Mouse (Mus musculus) limb, embryonic 10.5 days (tissue): ENCODE results near the gene 1700001C02Rik. TPM values are rescaled to one million over a fixed set of nuclear protein-coding genes. Genes with fewer than 3 reads are reported as not detected.

Source experiments
- DNase-seq: peaks from one replicate; pipeline ENCODE4 v3.0.0-alpha.2; 2017; ENCODE audit warnings: low spot score
- H3K27ac ChIP-seq: fragments of 300-500 bp; sonication (generic); 2 replicates; pipeline ENCODE4 v1.5.1; 2016; ENCODE audit warnings: mild to moderate bottlenecking
- H3K27me3 ChIP-seq: fragments of 300-500 bp; sonication (generic); 2 replicates; pipeline ENCODE4 v1.6.1; 2016; ENCODE audit warnings: low read depth, mild to moderate bottlenecking; ENCODE audit not compliant: poor library complexity, severe bottlenecking
- H3K36me3 ChIP-seq: fragments of 300-500 bp; sonication (generic); 2 replicates; pipeline ENCODE4 v1.6.1; 2016; ENCODE audit warnings: mild to moderate bottlenecking, moderate library complexity
- H3K4me1 ChIP-seq: fragments of 300-500 bp; sonication (generic); 2 replicates; pipeline ENCODE4 v1.6.1; 2016
- H3K4me3 ChIP-seq: fragments of 300-500 bp; sonication (generic); 2 replicates; pipeline ENCODE4 v1.5.1; 2016; ENCODE audit warnings: mild to moderate bottlenecking, moderate library complexity
- H3K9me3 ChIP-seq: fragments of 300-500 bp; sonication (generic); replicated peaks from 2 replicates; pipeline ENCODE4 v1.6.1; 2016; ENCODE audit warnings: mild to moderate bottlenecking
- WGBS: fragments of 180-500 bp; shearing (Covaris S2); methylation state at CpG from one replicate; pipeline ENCODE4 v1.1.7; 2016; 5-methylcytosine and 5-hydroxymethylcytosine counted together
- polyA plus RNA-seq: library from polyadenylated mRNA; unstranded; fragments of >200 nt; fragmentation: Nextera tagmentation; extraction: Ambion mirVana; gene quantifications from 2 replicates; pipeline ENCODE4 v1.2.1, GENCODE M21; 2016

The 1700001C02Rik gene
- polyA plus RNA-seq, 1 experiment from 2014 or later = not detected

- no peaks in the 10 kb centered on the region for H3K9me3 ChIP-seq
- 52% methylated on average over 6 of the region's 6 CpGs for WGBS
- H3K27ac ChIP-seq = 0 out of 2 replicates have a peak overlapping the region, but pooled peaks have one; percentile 14
- H3K27me3 ChIP-seq = peaks cover 27% of the 10 kb centered on the region
- H3K36me3 ChIP-seq = no peaks in the 10 kb centered on the region
- DNase-seq = no peak
- peaks cover 14% of the 10 kb centered on the region for H3K4me1 ChIP-seq
- no peak overlapping the region for H3K4me3 ChIP-seq
Measured at GRCm38 (mm10) chr5:30470454-30470853, 4.6 kb downstream of the 1700001C02Rik start.

- peaks cover 8% of the 10 kb centered on the region; the same call in 1 of the 2 replicates for H3K4me1 ChIP-seq
- WGBS = 73% methylated on average over 5 of the region's 5 CpGs
- DNase-seq = no peak
- peaks cover 10% of the 10 kb centered on the region for H3K27me3 ChIP-seq
- no peaks in the 10 kb centered on the region for H3K36me3 ChIP-seq
- H3K4me3 ChIP-seq = no peak overlapping the region
- H3K9me3 ChIP-seq = no peaks in the 10 kb centered on the region
- H3K27ac ChIP-seq = no peak overlapping the region
Measured at GRCm38 (mm10) chr5:30472148-30472547, 6.3 kb downstream of the 1700001C02Rik start.

- Histone ChIP-seq H3K9me3 (no peaks in the 10 kb centered on the region), H3K36me3 (no peaks in the 10 kb centered on the region), H3K4me1 (no peaks in the 10 kb centered on the region), H3K27me3 (no peaks in the 10 kb centered on the region), H3K4me3 (no peak overlapping the region), H3K27ac (no peak overlapping the region)
- WGBS = 42% methylated on average over 10 of the region's 10 CpGs
- DNase-seq = peak; percentile 55
Measured at GRCm38 (mm10) chr5:30476534-30476933, 10.7 kb downstream of the 1700001C02Rik start.

- Histone ChIP-seq H3K9me3 (no peaks in the 10 kb centered on the region), H3K27me3 (no peaks in the 10 kb centered on the region), H3K4me1 (peaks cover 4% of the 10 kb centered on the region), H3K4me3 (no peak overlapping the region), H3K36me3 (no peaks in the 10 kb centered on the region), H3K27ac (0 out of 2 replicates have a peak overlapping the region, but pooled peaks have one; percentile 4)
- WGBS = 18% methylated on average over 5 of the region's 5 CpGs
- peak; percentile 84 for DNase-seq
Measured at GRCm38 (mm10) chr5:30482319-30482718, 16.5 kb downstream of the 1700001C02Rik start.

GRCm38 (mm10) chr5:30483533-30483932, 17.7 kb downstream of the 1700001C02Rik start:
- WGBS = 85% methylated on average over 8 of the region's 8 CpGs
- no peaks in the 10 kb centered on the region for H3K9me3 ChIP-seq
- H3K27ac ChIP-seq = no peak overlapping the region
- DNase-seq = no peak
- H3K4me1 ChIP-seq = peaks cover 4% of the 10 kb centered on the region
- no peak overlapping the region for H3K4me3 ChIP-seq
- no peaks in the 10 kb centered on the region for H3K27me3 ChIP-seq
- H3K36me3 ChIP-seq = no peaks in the 10 kb centered on the region

GRCm38 (mm10) chr5:30484591-30484990, 18.7 kb downstream of the 1700001C02Rik start:
- H3K9me3 ChIP-seq = no peaks in the 10 kb centered on the region
- peaks cover 4% of the 10 kb centered on the region for H3K4me1 ChIP-seq
- H3K27me3 ChIP-seq = no peaks in the 10 kb centered on the region
- H3K4me3 ChIP-seq = no peak overlapping the region
- no peak overlapping the region for H3K27ac ChIP-seq
- no peaks in the 10 kb centered on the region for H3K36me3 ChIP-seq
- no peak for DNase-seq
- 79% methylated on average over 5 of the region's 5 CpGs for WGBS

GRCm38 (mm10) chr5:30485136-30485535, 19.3 kb downstream of the 1700001C02Rik start:
- no peak overlapping the region for H3K27ac ChIP-seq
- H3K27me3 ChIP-seq = no peaks in the 10 kb centered on the region
- H3K4me3 ChIP-seq = no peak overlapping the region
- DNase-seq = no peak
- H3K4me1 ChIP-seq = peaks cover 4% of the 10 kb centered on the region
- 92% methylated on average over 6 of the region's 6 CpGs for WGBS
- no peaks in the 10 kb centered on the region for H3K36me3 ChIP-seq
- no peaks in the 10 kb centered on the region for H3K9me3 ChIP-seq

GRCm38 (mm10) chr5:30490215-30490614, 24.4 kb downstream of the 1700001C02Rik start:
- Histone ChIP-seq H3K36me3 (no peaks in the 10 kb centered on the region), H3K27me3 (no peaks in the 10 kb centered on the region), H3K27ac (no peak overlapping the region), H3K9me3 (no peaks in the 10 kb centered on the region), H3K4me3 (no peak overlapping the region), H3K4me1 (0 out of 2 replicates have a peak, but pooled peaks cover 3% of the 10 kb centered on the region)
- no peak for DNase-seq

GRCm38 (mm10) chr5:30490845-30491244, 25.0 kb downstream of the 1700001C02Rik start:
- no peak for DNase-seq
- no peak overlapping the region for H3K27ac ChIP-seq
- WGBS = 93% methylated on average over 5 of the region's 5 CpGs
- no peaks in the 10 kb centered on the region for H3K27me3 ChIP-seq
- no peaks in the 10 kb centered on the region for H3K9me3 ChIP-seq
- H3K4me1 ChIP-seq = peaks cover 4% of the 10 kb centered on the region; the same call in 1 of the 2 replicates
- H3K36me3 ChIP-seq = no peaks in the 10 kb centered on the region
- H3K4me3 ChIP-seq = no peak overlapping the region

GRCm38 (mm10) chr5:30493723-30494122, 27.9 kb downstream of the 1700001C02Rik start:
- 84% methylated on average over 7 of the region's 7 CpGs for WGBS

GRCm38 (mm10) chr5:30494606-30495005, 28.8 kb downstream of the 1700001C02Rik start:
- Histone ChIP-seq H3K4me1 (peaks cover 36% of the 10 kb centered on the region), H3K27me3 (no peaks in the 10 kb centered on the region), H3K9me3 (no peaks in the 10 kb centered on the region), H3K4me3 (no peak overlapping the region), H3K36me3 (no peaks in the 10 kb centered on the region), H3K27ac (no peak overlapping the region)
- WGBS = 91% methylated on average over 7 of the region's 7 CpGs
- no peak for DNase-seq

More at GRCm38 (mm10) chr5:30493723-30494122, 27.9 kb downstream of the 1700001C02Rik start:
- H3K27ac ChIP-seq = 0 out of 2 replicates have a peak overlapping the region, but pooled peaks have one; percentile 12
- H3K4me3 ChIP-seq = no peak overlapping the region
- no peak for DNase-seq
- H3K36me3 ChIP-seq = no peaks in the 10 kb centered on the region
- H3K27me3 ChIP-seq = no peaks in the 10 kb centered on the region
- H3K9me3 ChIP-seq = no peaks in the 10 kb centered on the region
- peaks cover 33% of the 10 kb centered on the region for H3K4me1 ChIP-seq

GRCm38 (mm10) chr5:30495288-30495687, 29.4 kb downstream of the 1700001C02Rik start:
- Histone ChIP-seq H3K4me1 (peaks cover 36% of the 10 kb centered on the region), H3K36me3 (no peaks in the 10 kb centered on the region), H3K27me3 (no peaks in the 10 kb centered on the region), H3K27ac (no peak overlapping the region), H3K4me3 (no peak overlapping the region), H3K9me3 (no peaks in the 10 kb centered on the region)
- WGBS = 68% methylated on average over 2 of the region's 2 CpGs
- DNase-seq = no peak

GRCm38 (mm10) chr5:30496821-30497220, 31.0 kb downstream of the 1700001C02Rik start:
- Histone ChIP-seq H3K4me3 (no peak overlapping the region), H3K9me3 (no peaks in the 10 kb centered on the region), H3K27me3 (no peaks in the 10 kb centered on the region), H3K4me1 (peaks cover 36% of the 10 kb centered on the region), H3K36me3 (no peaks in the 10 kb centered on the region), H3K27ac (peak overlapping the region; percentile 80)
- peak; percentile 59 for DNase-seq
- WGBS = 63% methylated on average over 8 of the region's 8 CpGs

- Histone ChIP-seq H3K9me3 (no peaks in the 10 kb centered on the region), H3K27ac (peak overlapping the region; percentile 80)
Measured at GRCm38 (mm10) chr5:30497299-30497698, 31.5 kb downstream of the 1700001C02Rik start.

More at GRCm38 (mm10) chr5:30497299-30497698, 31.5 kb downstream of the 1700001C02Rik start:
- H3K4me3 ChIP-seq = 0 out of 2 replicates have a peak overlapping the region, but pooled peaks have one; percentile 5
- peak; percentile 88 for DNase-seq
- peaks cover 40% of the 10 kb centered on the region for H3K4me1 ChIP-seq
- no peaks in the 10 kb centered on the region for H3K27me3 ChIP-seq
- H3K36me3 ChIP-seq = no peaks in the 10 kb centered on the region
- WGBS = 22% methylated on average over 7 of the region's 7 CpGs
